Mouse (Mus musculus) myocyte (in vitro differentiated cells): Measurements from ENCODE around the gene Prkch. TPM values are rescaled to one million over a fixed set of nuclear protein-coding genes. Genes with fewer than 3 reads are reported as not detected.

Experiments
- H3K27me3 ChIP-seq: one replicate; pipeline ENCODE4 v1.6.1; 2011; ENCODE audit not compliant: control insufficient read depth, insufficient read depth, insufficient read length
- H3K36me3 ChIP-seq: one replicate; pipeline ENCODE4 v1.6.1; 2011; ENCODE audit not compliant: control insufficient read depth, insufficient read depth
- H3K4me2 ChIP-seq: one replicate; pipeline ENCODE4 v1.6.1; 2011; ENCODE audit warnings: low read depth, control low read depth
- H3K4me3 ChIP-seq: one replicate; pipeline ENCODE4 v1.5.1; 2011; ENCODE audit warnings: mild to moderate bottlenecking, control low read depth, moderate library complexity
- H3K79me2 ChIP-seq: one replicate; pipeline ENCODE4 v1.6.1; 2011; ENCODE audit not compliant: control insufficient read depth, insufficient read depth
- H3ac ChIP-seq: one replicate; pipeline ENCODE4 v1.6.1; 2011; ENCODE audit not compliant: control insufficient read depth, insufficient read length
- CEBPB ChIP-seq: IDR thresholded peaks from 2 replicates; pipeline ENCODE4 v1.6.1; 2011; ENCODE audit warnings: mild to moderate bottlenecking, moderate library complexity; ENCODE audit not compliant: poor library complexity, insufficient read depth, severe bottlenecking
- E2F4 ChIP-seq: IDR thresholded peaks from one replicate; pipeline ENCODE4 v1.6.1; 2011; ENCODE audit warnings: mild to moderate bottlenecking, control low read depth, moderate library complexity; ENCODE audit not compliant: insufficient read depth
- MAX ChIP-seq: IDR thresholded peaks from one replicate; pipeline ENCODE4 v1.6.1; 2011; ENCODE audit warnings: low read depth, mild to moderate bottlenecking, control low read depth
- MYOD1 ChIP-seq, 3 experiments: IDR thresholded peaks; one replicate each; pipeline ENCODE4 v1.6.1; 2011; ENCODE audit warnings: control low read depth in 2 of 3, low read depth in 2 of 3, mild to moderate bottlenecking in 2 of 3, moderate library complexity in 1 of 3; ENCODE audit not compliant: insufficient read length in 2 of 3, control insufficient read depth in 1 of 3
- MYOG ChIP-seq, 3 experiments: IDR thresholded peaks; one replicate each; pipeline ENCODE4 v1.6.1; 2011; ENCODE audit warnings: control low read depth in 2 of 3, low read depth in 2 of 3, mild to moderate bottlenecking in 2 of 3; ENCODE audit not compliant: insufficient read length in 2 of 3, control insufficient read depth in 1 of 3, insufficient read depth in 1 of 3
- POLR2A ChIP-seq: IDR thresholded peaks from one replicate; pipeline ENCODE4 v1.6.1; 2011; ENCODE audit warnings: low read depth, mild to moderate bottlenecking, control low read depth, moderate library complexity; ENCODE audit not compliant: insufficient read length
- POLR2AphosphoS2 ChIP-seq: IDR thresholded peaks from one replicate; pipeline ENCODE4 v1.6.1; 2011; ENCODE audit warnings: low read depth, control low read depth; ENCODE audit not compliant: insufficient read length
- REST ChIP-seq: IDR thresholded peaks from one replicate; pipeline ENCODE4 v1.6.1; 2011; ENCODE audit warnings: mild to moderate bottlenecking, control low read depth, moderate library complexity; ENCODE audit not compliant: insufficient read depth, insufficient read length
- SRF ChIP-seq: IDR thresholded peaks from one replicate; pipeline ENCODE4 v1.6.1; 2011; ENCODE audit warnings: low read depth; ENCODE audit not compliant: control insufficient read depth, insufficient read length
- TCF12 ChIP-seq: IDR thresholded peaks from one replicate; pipeline ENCODE4 v1.6.1; 2011; ENCODE audit warnings: mild to moderate bottlenecking, control low read depth; ENCODE audit not compliant: poor library complexity, insufficient read depth, severe bottlenecking
- TCF3 ChIP-seq: IDR thresholded peaks from one replicate; pipeline ENCODE4 v1.6.1; 2011; ENCODE audit warnings: low read depth, control low read depth; ENCODE audit not compliant: insufficient read length
- USF1 ChIP-seq: IDR thresholded peaks from one replicate; pipeline ENCODE4 v1.6.1; 2011; ENCODE audit warnings: low read depth, mild to moderate bottlenecking, control low read depth, moderate library complexity
- polyA plus RNA-seq: library from polyadenylated mRNA; unstranded; fragments of >200 nt; fragmentation: generic; extraction: Trizol; gene quantifications from one replicate; pipeline ENCODE4 v1.2.1, GENCODE M21; 2012; ENCODE audit warnings: missing spikeins

Prkch gene
- polyA plus RNA-seq, 1 experiment: 0.10 TPM

- no peak overlapping the region for H3ac ChIP-seq
- H3K4me2 ChIP-seq: no peak overlapping the region
- no peaks in the 10 kb centered on the region for H3K36me3 ChIP-seq
- H3K79me2 ChIP-seq: no peaks in the 10 kb centered on the region
- TF ChIP-seq TCF12 (no peak), MYOG (IDR thresholded peaks at IDR 0.05; ENCODE audit: control insufficient read depth in 1 of 3, insufficient read depth in 1 of 3, insufficient read length in 2 of 3, low read depth in 2 of 3) (no peak), USF1 (no peak), CEBPB (no peak), POLR2AphosphoS2 (no peak), MYOD1 (IDR thresholded peaks at IDR 0.05; ENCODE audit: control insufficient read depth in 1 of 3, insufficient read length in 2 of 3, low read depth in 2 of 3) (no peak), POLR2A (no peak), REST (no peak), TCF3 (no peak), SRF (no peak), E2F4 (no peak), MAX (no peak)
- no peaks in the 10 kb centered on the region for H3K27me3 ChIP-seq
- no peak overlapping the region for H3K4me3 ChIP-seq
Measured at GRCm38 (mm10) chr12:73793216-73793615, 208.6 kb downstream of the Prkch start.

GRCm38 (mm10) chr12:73793744-73794143 is 209.1 kb downstream of the Prkch start:
- no peaks in the 10 kb centered on the region for H3K79me2 ChIP-seq
- no peaks in the 10 kb centered on the region for H3K27me3 ChIP-seq
- peak overlapping the region; percentile 27 for H3K4me2 ChIP-seq
- no peak overlapping the region for H3ac ChIP-seq
- no peak overlapping the region for H3K4me3 ChIP-seq
- TF ChIP-seq MYOG (IDR thresholded peaks at IDR 0.05; ENCODE audit: control insufficient read depth in 1 of 3, insufficient read depth in 1 of 3, insufficient read length in 2 of 3, low read depth in 2 of 3) (no peak), REST (no peak), USF1 (no peak), TCF3 (no peak)
- H3K36me3 ChIP-seq: no peaks in the 10 kb centered on the region

DNA sequence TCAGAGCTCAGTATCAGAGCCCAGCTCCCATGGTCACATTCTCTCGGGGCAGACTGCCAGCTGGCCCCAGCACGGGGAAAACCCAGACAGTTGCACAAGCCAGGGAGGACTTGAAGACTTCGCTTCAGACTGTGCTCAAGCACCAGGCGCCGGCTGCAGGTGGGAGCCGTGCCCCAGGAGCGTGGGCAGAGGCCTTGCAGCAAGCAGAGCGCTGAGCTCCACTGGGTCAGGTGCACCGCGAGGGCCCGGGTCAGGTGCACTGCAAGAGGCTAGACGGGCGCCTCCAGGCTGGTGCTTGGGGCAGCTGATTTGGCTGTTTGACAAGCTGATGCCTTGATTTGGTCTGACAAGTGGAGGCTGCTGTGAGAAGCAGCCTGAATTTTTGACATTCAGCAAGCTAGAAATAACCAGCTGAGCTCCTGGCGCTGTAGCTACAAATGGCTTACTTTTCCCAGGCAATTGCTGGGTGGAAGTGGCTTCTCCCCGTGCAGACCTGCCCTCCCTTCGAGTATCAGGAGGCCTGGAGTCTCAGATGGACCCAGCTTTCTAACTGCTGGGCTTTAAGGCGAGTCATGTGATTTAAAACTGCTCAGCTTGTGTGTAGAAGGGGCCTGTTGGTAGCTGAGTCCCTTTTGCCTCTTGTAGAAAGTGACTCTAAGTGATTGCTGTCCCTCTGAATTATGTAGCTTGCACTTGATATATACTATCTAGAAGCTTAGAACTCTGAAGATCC is 209.7 kb downstream of the Prkch start:
- Histone ChIP-seq H3K79me2 (no peaks in the 10 kb centered on the region), H3K36me3 (no peaks in the 10 kb centered on the region), H3K4me2 (peak overlapping the region; percentile 27), H3K4me3 (no peak overlapping the region), H3K27me3 (no peaks in the 10 kb centered on the region), H3ac (no peak overlapping the region)
- TF ChIP-seq TCF3: no peak
- peak in 2 of 3 experiments; percentile 36 to 65 for TF ChIP-seq MYOG (IDR thresholded peaks at IDR 0.05; ENCODE audit: control insufficient read depth in 1 of 3, insufficient read depth in 1 of 3, insufficient read length in 2 of 3, low read depth in 2 of 3)
- TF ChIP-seq POLR2A: no peak
- TF ChIP-seq E2F4: no peak
- TF ChIP-seq REST: no peak
- 0 out of 2 replicates have a peak, but pooled peaks have one; percentile 32 for TF ChIP-seq CEBPB
- peak in 1 of 3 experiments; percentile 37 for TF ChIP-seq MYOD1 (IDR thresholded peaks at IDR 0.05; ENCODE audit: control insufficient read depth in 1 of 3, insufficient read length in 2 of 3, low read depth in 2 of 3)
- TF ChIP-seq MAX: no peak
- no peak for TF ChIP-seq USF1
- no peak for TF ChIP-seq SRF
- no peak for TF ChIP-seq TCF12
- no peak for TF ChIP-seq POLR2AphosphoS2

GRCm38 (mm10) chr12:73799671-73800070 is 215.1 kb downstream of the Prkch start:
- TF ChIP-seq MYOD1 (IDR thresholded peaks at IDR 0.05; ENCODE audit: control insufficient read depth in 1 of 3, insufficient read length in 2 of 3, low read depth in 2 of 3) (peak in 2 of 3 experiments; percentile 4 to 57), E2F4 (no peak)
- H3K4me3 ChIP-seq: no peak overlapping the region
- H3K79me2 ChIP-seq: no peaks in the 10 kb centered on the region
- H3K4me2 ChIP-seq: no peak overlapping the region
- no peaks in the 10 kb centered on the region for H3K36me3 ChIP-seq
- no peaks in the 10 kb centered on the region for H3K27me3 ChIP-seq
- no peak overlapping the region for H3ac ChIP-seq

DNA sequence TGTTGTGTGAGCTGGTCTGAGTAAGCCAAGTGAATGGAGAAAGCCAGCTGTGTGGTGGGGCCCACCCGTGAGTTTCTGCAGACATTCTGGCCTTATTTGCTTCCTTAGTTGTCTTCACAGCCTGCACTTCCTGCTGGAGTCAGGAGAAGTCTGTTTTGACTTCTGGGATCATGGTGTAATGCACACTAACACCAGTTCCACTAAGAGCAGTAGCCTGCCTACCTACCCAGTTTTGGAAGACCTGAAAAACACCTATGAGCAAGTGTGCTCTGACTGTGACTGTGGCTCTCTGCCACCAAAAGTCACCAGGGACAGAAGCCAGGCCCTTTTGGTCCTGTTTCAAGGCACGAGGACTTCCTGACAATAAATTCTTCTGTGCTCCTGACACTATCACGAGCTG is 216.3 kb downstream of the Prkch start:
- Histone ChIP-seq H3K4me3 (no peak overlapping the region), H3K27me3 (no peaks in the 10 kb centered on the region), H3K4me2 (no peak overlapping the region), H3K36me3 (no peaks in the 10 kb centered on the region), H3ac (no peak overlapping the region), H3K79me2 (no peaks in the 10 kb centered on the region)
- TF ChIP-seq MYOG (IDR thresholded peaks at IDR 0.05; ENCODE audit: control insufficient read depth in 1 of 3, insufficient read depth in 1 of 3, insufficient read length in 2 of 3, low read depth in 2 of 3): no peak
- no peak for TF ChIP-seq E2F4
- TF ChIP-seq USF1: no peak
- no peak for TF ChIP-seq TCF12
- no peak for TF ChIP-seq REST
- TF ChIP-seq POLR2AphosphoS2: no peak
- TF ChIP-seq POLR2A: no peak
- TF ChIP-seq SRF: no peak
- no peak for TF ChIP-seq MAX
- TF ChIP-seq TCF3: no peak
